Mouse (Mus musculus) stomach, embryonic 16.5 days (tissue): ENCODE data around the gene Olfr1410. TPM values are rescaled to one million over a fixed set of nuclear protein-coding genes. Genes with fewer than 3 reads are reported as not detected.

Source experiments
- ATAC-seq: fragments of 200-750 bp; cut with Nextera tagmentation; 2 replicates; pipeline ENCODE4 v1.8.0; 2017; ENCODE audit warnings: moderate number of reproducible peaks, moderate TSS enrichment; ENCODE audit not compliant: insufficient read depth, low FRiP score
- H3K27ac ChIP-seq: fragments of 300-500 bp; sonication (generic); 2 replicates; pipeline ENCODE4 v1.5.1; 2014; ENCODE audit warnings: low read length
- H3K27me3 ChIP-seq: fragments of 300-500 bp; sonication (generic); 2 replicates; pipeline ENCODE4 v1.6.1; 2014; ENCODE audit warnings: low read length, control low read depth, mixed read lengths; ENCODE audit not compliant: control insufficient read depth, insufficient read depth
- H3K36me3 ChIP-seq: fragments of 300-500 bp; sonication (generic); 2 replicates; pipeline ENCODE4 v1.6.1; 2014; ENCODE audit warnings: low read length; ENCODE audit not compliant: control insufficient read depth, insufficient read depth
- H3K4me1 ChIP-seq: fragments of 300-500 bp; sonication (generic); 2 replicates; pipeline ENCODE4 v1.6.1; 2014; ENCODE audit warnings: low read length, control low read depth, mixed read lengths; ENCODE audit not compliant: control insufficient read depth, insufficient read depth
- H3K4me2 ChIP-seq: fragments of 300-500 bp; sonication (generic); 2 replicates; pipeline ENCODE4 v1.6.1; 2014; ENCODE audit warnings: low read depth, low read length, mixed read lengths
- H3K4me3 ChIP-seq: fragments of 300-500 bp; sonication (generic); replicated peaks from 2 replicates; pipeline ENCODE4 v1.5.1; 2014; ENCODE audit warnings: mild to moderate bottlenecking, low read length
- H3K9ac ChIP-seq: fragments of 300-500 bp; sonication (generic); 2 replicates; pipeline ENCODE4 v1.6.1; 2014; ENCODE audit warnings: low read length
- H3K9me3 ChIP-seq: fragments of 300-500 bp; sonication (generic); replicated peaks from 2 replicates; pipeline ENCODE4 v1.6.1; 2016; ENCODE audit warnings: low read length, control low read depth; ENCODE audit not compliant: control insufficient read depth
- WGBS: fragments of 180-500 bp; shearing (Covaris S2); extraction: QIAGEN DNeasy Blood & Tissue Kit; methylation state at CpG from one replicate; pipeline ENCODE4 v1.1.7; 2014; 5-methylcytosine and 5-hydroxymethylcytosine counted together
- polyA plus RNA-seq: library from polyadenylated mRNA; unstranded; fragments of >200 nt; fragmentation: Nextera tagmentation; extraction: Ambion mirVana; gene quantifications from 2 replicates; pipeline ENCODE4 v1.2.1, GENCODE M21; 2015

Olfr1410 gene
- polyA plus RNA-seq, 1 experiment from 2014 or later = not detected

DNA sequence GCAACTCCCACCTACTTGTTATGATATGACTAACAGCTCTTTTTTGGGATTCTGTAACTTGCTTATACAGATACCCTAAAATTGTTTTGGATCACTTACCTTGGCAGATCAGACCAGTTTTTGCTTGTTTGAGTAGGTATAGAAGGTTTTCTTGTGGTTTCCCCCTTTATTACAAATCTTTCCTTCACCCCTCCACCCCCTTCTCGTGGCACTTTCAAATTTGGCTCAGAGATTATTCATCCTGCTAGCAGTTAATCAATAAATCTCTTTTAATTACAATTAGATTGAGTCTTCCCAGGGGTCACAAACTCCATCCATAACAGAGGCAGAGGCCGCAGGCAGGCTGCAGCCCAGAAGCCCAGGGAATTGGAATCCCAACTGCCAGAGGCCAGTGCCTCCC is 11.9 kb downstream of the Olfr1410 start, which contains the start of gene Olfr12:
TSS of gene Olfr12 (plus strand) at position 301 of the 400 bp plus-strand sequence.
- Histone ChIP-seq H3K4me2 (no peak within 1 kb of the TSS), H3K27me3 (no peaks in the 10 kb centered on the region), H3K27ac (no peak within 1 kb of the TSS), H3K4me1 (no peaks in the 10 kb centered on the region), H3K9ac (no peak within 1 kb of the TSS), H3K4me3 (no peak within 1 kb of the TSS), H3K9me3 (no peaks in the 10 kb centered on the region), H3K36me3 (no peaks in the 10 kb centered on the region)
- ATAC-seq = no peak
- 56% methylated on average over 2 of the region's 2 CpGs for WGBS

DNA sequence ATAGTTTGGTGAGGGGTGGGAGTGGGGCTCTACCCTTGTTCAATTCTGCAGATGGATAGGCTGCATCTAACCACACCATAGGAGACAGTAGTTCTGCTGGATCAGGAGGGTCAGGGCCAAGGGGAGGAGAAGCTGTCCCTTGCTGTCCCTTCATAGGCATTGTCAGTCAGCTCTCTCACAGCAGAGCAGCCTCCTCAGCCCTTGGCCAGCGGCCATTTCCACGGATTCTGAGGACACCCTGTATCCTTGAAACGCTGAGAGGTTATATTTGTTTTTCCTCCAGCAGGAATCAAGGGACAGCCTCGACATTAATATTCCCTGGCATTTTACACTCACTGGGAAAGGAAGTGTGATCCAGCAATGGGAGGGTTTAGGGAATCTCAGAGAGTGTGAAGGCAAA is 12.8 kb downstream of the Olfr1410 start:
- Histone ChIP-seq H3K9ac (no peak overlapping the region), H3K27ac (no peak overlapping the region), H3K36me3 (no peaks in the 10 kb centered on the region), H3K4me1 (no peaks in the 10 kb centered on the region), H3K4me2 (no peak overlapping the region), H3K27me3 (no peaks in the 10 kb centered on the region), H3K4me3 (no peak overlapping the region), H3K9me3 (no peaks in the 10 kb centered on the region)
- ATAC-seq = no peak
- 52% methylated on average over 4 of the region's 4 CpGs for WGBS

DNA sequence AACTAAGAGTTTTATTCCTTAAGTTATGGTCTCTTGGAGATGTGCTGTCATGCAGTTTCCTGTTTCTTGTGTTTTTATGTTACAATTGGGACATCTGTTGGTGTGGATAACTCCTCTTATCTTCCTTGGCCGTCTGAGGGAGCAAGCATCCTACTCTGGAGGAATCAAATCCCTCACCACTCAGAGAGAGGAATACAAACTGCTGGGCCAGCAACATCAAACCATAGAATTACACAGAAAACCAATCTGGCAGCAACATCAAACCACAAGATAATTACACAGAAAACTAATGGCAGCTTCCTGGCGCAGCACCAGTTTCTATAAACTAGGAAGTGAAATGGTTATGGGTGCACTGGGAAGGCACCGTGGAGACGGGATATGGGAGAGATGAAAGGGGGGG is 22.6 kb downstream of the Olfr1410 start:
- no peaks in the 10 kb centered on the region for H3K36me3 ChIP-seq
- H3K9ac ChIP-seq = no peak overlapping the region
- no peak overlapping the region for H3K4me2 ChIP-seq
- H3K27me3 ChIP-seq = no peaks in the 10 kb centered on the region
- no peaks in the 10 kb centered on the region for H3K4me1 ChIP-seq
- WGBS = 56% methylated on average over 4 of the region's 4 CpGs
- no peaks in the 10 kb centered on the region for H3K9me3 ChIP-seq
- no peak overlapping the region for H3K27ac ChIP-seq
- ATAC-seq = no peak
- H3K4me3 ChIP-seq = no peak overlapping the region

DNA sequence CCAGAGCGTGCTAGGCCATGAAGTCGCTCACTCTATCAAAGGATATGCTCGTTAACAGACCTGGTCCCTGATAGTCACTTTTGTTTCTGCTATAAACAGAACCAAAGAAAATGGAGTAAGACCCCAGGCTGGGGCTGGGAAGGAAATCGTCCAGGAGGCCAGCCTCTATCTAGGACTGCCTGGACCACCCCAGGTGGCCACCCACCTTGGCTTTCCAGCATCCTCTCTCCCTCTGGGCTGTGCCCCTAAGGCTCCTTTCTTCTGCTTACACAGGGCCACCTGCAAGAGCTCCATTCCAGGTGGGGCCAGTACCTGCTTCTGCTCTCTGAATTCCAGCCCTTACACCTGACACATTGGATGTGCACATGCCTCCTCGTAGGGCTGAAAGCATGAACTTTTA is 26.6 kb downstream of the Olfr1410 start:
- no peak for ATAC-seq
- H3K27me3 ChIP-seq = no peaks in the 10 kb centered on the region
- 70% methylated on average over 5 of the region's 5 CpGs for WGBS
- no peak overlapping the region for H3K4me2 ChIP-seq
- no peak overlapping the region for H3K4me3 ChIP-seq
- H3K9me3 ChIP-seq = no peaks in the 10 kb centered on the region
- no peak overlapping the region for H3K9ac ChIP-seq
- no peak overlapping the region for H3K27ac ChIP-seq
- H3K36me3 ChIP-seq = no peaks in the 10 kb centered on the region; the same call in 1 of the 2 replicates
- H3K4me1 ChIP-seq = no peaks in the 10 kb centered on the region

DNA sequence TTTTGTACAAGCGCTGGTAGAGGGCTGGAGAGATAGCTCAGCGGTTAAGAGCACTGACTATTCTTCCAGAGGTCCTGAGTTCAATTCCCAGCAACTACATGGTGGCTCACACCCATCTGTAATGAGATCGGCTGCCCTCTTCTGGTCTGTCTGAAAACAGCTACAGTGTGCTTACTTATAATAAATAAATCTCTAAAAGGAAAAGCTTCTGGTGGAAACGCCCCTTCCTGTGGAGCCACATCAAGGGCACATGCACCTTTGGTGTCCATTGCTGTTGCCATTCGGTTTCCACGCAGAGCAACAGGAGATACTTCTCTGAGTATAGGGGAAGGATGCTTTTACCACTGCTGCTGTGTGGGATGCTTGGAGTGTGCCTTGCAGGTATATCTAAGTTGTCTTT is 27.4 kb downstream of the Olfr1410 start:
- Histone ChIP-seq H3K4me1 (no peaks in the 10 kb centered on the region), H3K27me3 (no peaks in the 10 kb centered on the region)
- 65% methylated on average over 6 of the region's 6 CpGs for WGBS

DNA sequence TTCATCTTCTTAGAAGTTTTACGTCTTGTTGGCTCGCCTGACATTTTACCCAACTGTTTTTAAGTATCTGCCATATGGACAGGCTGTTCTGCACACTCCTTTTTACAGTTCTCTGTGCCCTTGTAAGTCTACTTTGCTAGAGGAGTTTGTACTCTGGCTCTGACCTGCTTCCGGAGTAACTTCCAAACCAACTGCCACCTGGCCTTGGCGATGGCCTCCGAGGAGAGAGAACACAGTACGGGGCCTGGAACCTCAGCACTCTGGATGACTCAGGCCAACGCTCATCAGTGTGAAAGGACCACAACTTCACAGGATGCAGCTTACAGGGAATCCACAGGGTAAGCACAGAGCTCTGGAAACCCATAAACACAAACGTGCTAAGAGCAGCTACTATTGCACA is 28.1 kb downstream of the Olfr1410 start:
- Histone ChIP-seq H3K4me3 (no peak overlapping the region), H3K9me3 (no peaks in the 10 kb centered on the region), H3K4me2 (no peak overlapping the region), H3K9ac (no peak overlapping the region), H3K27me3 (no peaks in the 10 kb centered on the region), H3K36me3 (no peaks in the 10 kb centered on the region; the same call in 1 of the 2 replicates), H3K4me1 (no peaks in the 10 kb centered on the region), H3K27ac (no peak overlapping the region)
- no peak for ATAC-seq
- WGBS = 84% methylated on average over 8 of the region's 8 CpGs

More for the DNA sequence above, 27.4 kb downstream of the Olfr1410 start:
- no peak overlapping the region for H3K27ac ChIP-seq
- H3K36me3 ChIP-seq = no peaks in the 10 kb centered on the region; the same call in 1 of the 2 replicates
- H3K9me3 ChIP-seq = no peaks in the 10 kb centered on the region
- H3K4me2 ChIP-seq = no peak overlapping the region
- no peak for ATAC-seq
- no peak overlapping the region for H3K9ac ChIP-seq
- no peak overlapping the region for H3K4me3 ChIP-seq

DNA sequence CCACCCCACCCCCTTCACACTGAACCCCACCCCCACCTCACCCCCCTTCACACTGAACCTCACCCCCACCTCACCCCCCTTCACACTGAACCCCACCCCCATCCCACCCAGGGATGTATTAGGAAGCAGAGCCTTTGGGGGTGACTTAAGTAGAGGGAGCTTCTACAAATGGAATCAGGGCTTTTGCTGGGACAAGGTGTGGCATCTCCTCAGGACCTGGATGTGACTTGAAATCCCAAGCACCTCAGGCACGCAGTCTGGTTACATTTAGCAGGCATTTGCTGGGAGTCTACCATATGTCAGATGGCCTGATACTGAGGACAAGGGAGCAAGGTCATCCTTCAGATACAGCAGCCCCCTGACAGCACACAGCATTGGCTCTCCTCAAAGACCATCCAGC is 29.0 kb downstream of the Olfr1410 start:
- no peak overlapping the region for H3K4me2 ChIP-seq
- H3K9ac ChIP-seq = no peak overlapping the region
- no peaks in the 10 kb centered on the region; the same call in 1 of the 2 replicates for H3K36me3 ChIP-seq
- no peaks in the 10 kb centered on the region for H3K27me3 ChIP-seq
- 53% methylated on average over 1 of the region's 1 CpGs for WGBS
- no peak overlapping the region for H3K4me3 ChIP-seq
- no peaks in the 10 kb centered on the region for H3K9me3 ChIP-seq
- H3K4me1 ChIP-seq = no peaks in the 10 kb centered on the region
- H3K27ac ChIP-seq = no peak overlapping the region
- ATAC-seq = no peak

DNA sequence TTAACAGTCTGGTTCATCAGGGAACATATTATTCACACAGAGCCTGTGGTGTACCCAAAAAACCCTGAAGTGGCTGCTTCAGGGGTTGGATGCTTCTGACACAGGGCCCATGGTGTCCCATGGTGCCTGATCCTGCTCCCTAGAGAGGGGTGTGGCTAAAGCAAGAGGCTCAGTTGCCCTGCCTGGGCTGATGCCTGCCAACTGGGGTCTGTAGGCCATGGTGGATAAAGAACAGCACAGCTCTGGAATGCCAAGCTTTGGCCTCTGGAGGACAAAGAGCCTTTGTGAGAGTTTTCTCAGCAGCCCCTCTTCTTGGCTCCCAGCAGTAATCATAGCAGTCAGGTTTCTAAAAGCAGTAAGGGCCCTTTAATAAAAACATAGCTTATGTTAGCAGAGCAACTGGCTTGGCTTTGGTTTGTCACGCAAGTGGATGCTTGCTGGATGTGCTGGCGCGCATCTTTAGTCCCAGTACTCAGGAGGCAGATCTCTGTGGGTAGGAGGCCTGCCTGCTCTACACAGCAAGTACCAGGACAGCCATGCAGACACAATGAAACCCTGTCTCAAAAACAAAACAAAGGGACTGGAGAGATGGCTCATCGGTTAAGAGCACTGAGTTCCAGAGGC is 29.5 kb downstream of the Olfr1410 start:
- Histone ChIP-seq H3K9ac (no peak overlapping the region), H3K27me3 (no peaks in the 10 kb centered on the region), H3K4me2 (no peak overlapping the region), H3K4me1 (no peaks in the 10 kb centered on the region), H3K36me3 (no peaks in the 10 kb centered on the region; the same call in 1 of the 2 replicates), H3K4me3 (no peak overlapping the region), H3K27ac (no peak overlapping the region), H3K9me3 (no peaks in the 10 kb centered on the region)
- 73% methylated on average over 4 of the region's 4 CpGs for WGBS
- peak; percentile 63; the same call in 1 of the 2 replicates for ATAC-seq

DNA sequence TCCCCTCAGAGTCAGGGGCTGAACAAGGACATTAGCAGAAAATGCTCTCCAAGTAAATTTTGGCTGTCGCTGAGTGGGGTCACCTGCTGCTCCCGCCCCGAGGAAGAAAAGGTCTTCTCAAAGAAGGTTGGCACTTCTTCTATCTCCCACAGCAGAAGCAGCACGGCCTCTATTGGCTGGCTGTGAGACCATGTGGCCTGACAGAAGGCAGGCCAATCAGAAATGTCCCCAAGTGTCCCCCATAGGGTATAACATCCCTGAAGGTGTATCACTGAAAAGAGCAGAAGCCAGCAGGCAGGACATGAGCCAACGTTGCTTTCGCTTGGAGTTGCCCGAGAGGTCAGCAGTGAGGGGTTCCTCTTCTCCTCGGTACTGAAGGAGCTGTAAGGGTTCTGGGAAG is 30.4 kb downstream of the Olfr1410 start:
- H3K4me3 ChIP-seq = no peak overlapping the region
- no peak for ATAC-seq
- H3K36me3 ChIP-seq = no peaks in the 10 kb centered on the region; the same call in 1 of the 2 replicates
- no peaks in the 10 kb centered on the region for H3K9me3 ChIP-seq
- H3K27me3 ChIP-seq = no peaks in the 10 kb centered on the region
- H3K27ac ChIP-seq = no peak overlapping the region
- peaks cover 7% of the 10 kb centered on the region for H3K4me1 ChIP-seq
- 78% methylated on average over 8 of the region's 8 CpGs for WGBS
- H3K4me2 ChIP-seq = no peak overlapping the region
- no peak overlapping the region for H3K9ac ChIP-seq
